Mouse (Mus musculus) layer of hippocampus, postnatal 25 days (tissue): ENCODE data around the gene Fbxo27. TPM values are rescaled to one million over a fixed set of nuclear protein-coding genes. Genes with fewer than 3 reads are reported as not detected.

Experiments
- DNase-seq, 2 experiments: peaks; one replicate each; pipeline ENCODE4 v3.0.0; 2022; ENCODE audit warnings: mixed read lengths in 2 of 2, low spot score in 1 of 2; ENCODE audit errors: extremely low spot score in 1 of 2
- total RNA-seq, 2 experiments: library from RNA; stranded (reverse); gene quantifications; 2 replicates each; pipeline ENCODE4 v1.2.3; 2021

Fbxo27 gene
- total RNA-seq, 2 experiments from 2014 or later, result 17.9 to 21.6 TPM

GRCm38 (mm10) chr7:28741709-28742438, 49.2 kb downstream of the Fbxo27 start, which contains the start of the genes Mrps12 and Sars2:
Gene Mrps12 (minus strand): TSS chr7:28741820.
Gene Sars2 (plus strand): TSS chr7:28741992.
- peak; percentile 92 to 96 for DNase-seq

Other genes starting within 250 kb of the Fbxo27 start
- 10 to 100 TPM; 74.1 to 76.7 TPM for gene Lrfn1, start 240.9 kb upstream of the Fbxo27 start, total RNA-seq
- not detected for gene Ifnl2, start 182.4 kb upstream of the Fbxo27 start, total RNA-seq
- gene Ifnl3, start 170.0 kb upstream of the Fbxo27 start, total RNA-seq, result not detected
- gene Sycn, start 152.0 kb upstream of the Fbxo27 start, total RNA-seq, result not detected
- gene Nccrp1, start 145.6 kb upstream of the Fbxo27 start, total RNA-seq, result under 1 TPM; 0.40 to 0.57 TPM
- gene Samd4b, start 94.7 kb upstream of the Fbxo27 start, total RNA-seq, result 10 to 100 TPM; 70.1 to 71.0 TPM
- gene Pak4, start 94.7 kb upstream of the Fbxo27 start, total RNA-seq, result 10 to 100 TPM; 13.4 to 14.8 TPM
- 1 to 10 TPM; 1.6 to 2.0 TPM for gene Acp7, start 61.5 kb upstream of the Fbxo27 start, total RNA-seq
- 1 to 10 TPM; 1.1 to 2.2 TPM for gene Fbxo17, start 24.0 kb downstream of the Fbxo27 start, total RNA-seq
- gene Mrps12, start 49.0 kb downstream of the Fbxo27 start, total RNA-seq, result 10 to 100 TPM; 62.4 to 70.0 TPM
- 10 to 100 TPM; 12.4 to 15.6 TPM for gene Sars2, start 49.1 kb downstream of the Fbxo27 start, total RNA-seq
- gene Ccer2, start 63.3 kb downstream of the Fbxo27 start, total RNA-seq, result under 1 TPM; 0.42 to 0.47 TPM
- gene Sirt2, start 73.9 kb downstream of the Fbxo27 start, total RNA-seq, result 100 to 1,000 TPM; 218 to 227 TPM
- 10 to 100 TPM; 32.1 to 33.5 TPM for gene Nfkbib, start 74.7 kb downstream of the Fbxo27 start, total RNA-seq
- 1 to 10 TPM; 2.6 to 3.0 TPM for gene Rinl, start 96.1 kb downstream of the Fbxo27 start, total RNA-seq
- gene Hnrnpl, start 115.7 kb downstream of the Fbxo27 start, total RNA-seq, result 100 to 1,000 TPM; 380 to 402 TPM
- gene Ech1, start 132.4 kb downstream of the Fbxo27 start, total RNA-seq, result 10 to 100 TPM; 59.7 to 66.7 TPM
- 1 to 10 TPM; 1.3 to 4.0 TPM for gene Lgals4, start 141.0 kb downstream of the Fbxo27 start, total RNA-seq
- gene Lgals7, start 171.0 kb downstream of the Fbxo27 start, total RNA-seq, result not detected
- gene Capn12, start 188.6 kb downstream of the Fbxo27 start, total RNA-seq, result under 1 TPM; 0.26 to 0.69 TPM